Mouse (Mus musculus): ENCODE measurements around the gene Anapc1. TPM values are rescaled to one million over a fixed set of nuclear protein-coding genes. Genes with fewer than 3 reads are reported as not detected.

Anapc1 gene
- polyA plus RNA-seq, 1 experiment: not detected

- Histone ChIP-seq H3K27ac (ENCODE audit: insufficient read depth, low read depth, low read length) (no peak overlapping the region), H3K4me3 (ENCODE audit: insufficient read depth, low read depth, low read length) (no peak overlapping the region), H3K4me1 (ENCODE audit: control insufficient read depth, insufficient read depth, low read length) (no peaks in the 10 kb centered on the region)
- 80% methylated on average over 5 of the region's 5 CpGs for WGBS
- TF ChIP-seq CTCF (IDR thresholded peaks at IDR 0.05; ENCODE audit: insufficient read depth, low read depth, low read length): no peak
- TF ChIP-seq POLR2A (IDR thresholded peaks at IDR 0.05; ENCODE audit: insufficient read depth, low read depth, low read length): no peak
These were observed 77.9 kb downstream of the Anapc1 start for GRCm38 (mm10) chr2:128609286-128609685.

GRCm38 (mm10) chr2:128601534-128601933 is 85.7 kb downstream of the Anapc1 start:
- no peaks in the 10 kb centered on the region for H3K4me1 ChIP-seq (ENCODE audit: control insufficient read depth, insufficient read depth, low read length)
- no peak overlapping the region for H3K4me3 ChIP-seq (ENCODE audit: insufficient read depth, low read depth, low read length)
- no peak overlapping the region for H3K27ac ChIP-seq (ENCODE audit: insufficient read depth, low read depth, low read length)
- 40% methylated on average over 2 of the region's 2 CpGs for WGBS
- TF ChIP-seq POLR2A (IDR thresholded peaks at IDR 0.05; ENCODE audit: insufficient read depth, low read depth, low read length): no peak
- TF ChIP-seq CTCF (IDR thresholded peaks at IDR 0.05; ENCODE audit: insufficient read depth, low read depth, low read length): no peak

- 96% methylated on average over 7 of the region's 7 CpGs for WGBS
- TF ChIP-seq POLR2A (IDR thresholded peaks at IDR 0.05; ENCODE audit: insufficient read depth, low read depth, low read length) (no peak), CTCF (IDR thresholded peaks at IDR 0.05; ENCODE audit: insufficient read depth, low read depth, low read length) (no peak)
- Histone ChIP-seq H3K4me1 (ENCODE audit: control insufficient read depth, insufficient read depth, low read length) (no peaks in the 10 kb centered on the region), H3K4me3 (ENCODE audit: insufficient read depth, low read depth, low read length) (no peak overlapping the region), H3K27ac (ENCODE audit: insufficient read depth, low read depth, low read length) (no peak overlapping the region)
These were observed 94.9 kb downstream of the Anapc1 start for GRCm38 (mm10) chr2:128592301-128592700.

GRCm38 (mm10) chr2:128590909-128591308 is 96.3 kb downstream of the Anapc1 start, which contains the start of gene Spdye4c:
Spdye4c (plus strand) TSS chr2:128591209.
- H3K27ac ChIP-seq (ENCODE audit: insufficient read depth, low read depth, low read length): no peak within 1 kb of the TSS
- H3K4me1 ChIP-seq (ENCODE audit: control insufficient read depth, insufficient read depth, low read length): no peaks in the 10 kb centered on the region
- no peak within 1 kb of the TSS for H3K4me3 ChIP-seq (ENCODE audit: insufficient read depth, low read depth, low read length)
- WGBS: 96% methylated on average over 3 of the region's 3 CpGs
- no peak for TF ChIP-seq CTCF (IDR thresholded peaks at IDR 0.05; ENCODE audit: insufficient read depth, low read depth, low read length)
- TF ChIP-seq POLR2A (IDR thresholded peaks at IDR 0.05; ENCODE audit: insufficient read depth, low read depth, low read length): no peak

GRCm38 (mm10) chr2:128582881-128583280 is 104.3 kb downstream of the Anapc1 start:
- no peak for TF ChIP-seq CTCF (IDR thresholded peaks at IDR 0.05; ENCODE audit: insufficient read depth, low read depth, low read length)
- no peak for TF ChIP-seq POLR2A (IDR thresholded peaks at IDR 0.05; ENCODE audit: insufficient read depth, low read depth, low read length)
- no peak overlapping the region for H3K27ac ChIP-seq (ENCODE audit: insufficient read depth, low read depth, low read length)
- 72% methylated on average over 5 of the region's 5 CpGs for WGBS

GRCm38 (mm10) chr2:128572726-128573624 is 114.2 kb downstream of the Anapc1 start:
- Histone ChIP-seq H3K4me3 (ENCODE audit: insufficient read depth, low read depth, low read length) (no peak overlapping the region), H3K27ac (ENCODE audit: insufficient read depth, low read depth, low read length) (no peak overlapping the region), H3K4me1 (ENCODE audit: control insufficient read depth, insufficient read depth, low read length) (peaks cover 2% of the 10 kb centered on the region; the same call in 1 of the 2 replicates)
- TF ChIP-seq POLR2A (IDR thresholded peaks at IDR 0.05; ENCODE audit: insufficient read depth, low read depth, low read length) (no peak), CTCF (IDR thresholded peaks at IDR 0.05; ENCODE audit: insufficient read depth, low read depth, low read length) (no peak)
- 41% methylated on average over 16 of the region's 16 CpGs for WGBS

More at GRCm38 (mm10) chr2:128582881-128583280, 104.3 kb downstream of the Anapc1 start:
- Histone ChIP-seq H3K4me3 (ENCODE audit: insufficient read depth, low read depth, low read length) (no peak overlapping the region), H3K4me1 (ENCODE audit: control insufficient read depth, insufficient read depth, low read length) (no peaks in the 10 kb centered on the region)

- TF ChIP-seq POLR2A (IDR thresholded peaks at IDR 0.05; ENCODE audit: insufficient read depth, low read depth, low read length): no peak
- TF ChIP-seq CTCF (IDR thresholded peaks at IDR 0.05; ENCODE audit: insufficient read depth, low read depth, low read length): no peak
- Histone ChIP-seq H3K4me3 (ENCODE audit: insufficient read depth, low read depth, low read length) (no peak overlapping the region), H3K27ac (ENCODE audit: insufficient read depth, low read depth, low read length) (no peak overlapping the region), H3K4me1 (ENCODE audit: control insufficient read depth, insufficient read depth, low read length) (peaks cover 4% of the 10 kb centered on the region; the same call in 1 of the 2 replicates)
- WGBS: 93% methylated on average over 4 of the region's 4 CpGs
These were observed 116.2 kb downstream of the Anapc1 start for GRCm38 (mm10) chr2:128571001-128571400.

GRCm38 (mm10) chr2:128568490-128568889 is 118.7 kb downstream of the Anapc1 start:
- no peak overlapping the region for H3K4me3 ChIP-seq (ENCODE audit: insufficient read depth, low read depth, low read length)

GRCm38 (mm10) chr2:128568018-128568417 is 119.2 kb downstream of the Anapc1 start:
- Histone ChIP-seq H3K4me3 (ENCODE audit: insufficient read depth, low read depth, low read length) (no peak overlapping the region), H3K4me1 (ENCODE audit: control insufficient read depth, insufficient read depth, low read length) (peaks cover 4% of the 10 kb centered on the region; the same call in 1 of the 2 replicates), H3K27ac (ENCODE audit: insufficient read depth, low read depth, low read length) (no peak overlapping the region)
- no peak for TF ChIP-seq CTCF (IDR thresholded peaks at IDR 0.05; ENCODE audit: insufficient read depth, low read depth, low read length)
- no peak for TF ChIP-seq POLR2A (IDR thresholded peaks at IDR 0.05; ENCODE audit: insufficient read depth, low read depth, low read length)
- 85% methylated on average over 6 of the region's 6 CpGs for WGBS

More at GRCm38 (mm10) chr2:128568490-128568889, 118.7 kb downstream of the Anapc1 start:
- Histone ChIP-seq H3K27ac (ENCODE audit: insufficient read depth, low read depth, low read length) (no peak overlapping the region), H3K4me1 (ENCODE audit: control insufficient read depth, insufficient read depth, low read length) (peaks cover 4% of the 10 kb centered on the region; the same call in 1 of the 2 replicates)
- WGBS: 91% methylated on average over 4 of the region's 4 CpGs
- TF ChIP-seq CTCF (IDR thresholded peaks at IDR 0.05; ENCODE audit: insufficient read depth, low read depth, low read length) (no peak), POLR2A (IDR thresholded peaks at IDR 0.05; ENCODE audit: insufficient read depth, low read depth, low read length) (no peak)
